Comparison of ENCODE assay signal across 20 mouse cellular contexts in genomic region chr2:44299156-44299555, GRCm38 (mm10).
A peak's percentile ranks its signal among the peaks of the same experiment; 100 is the strongest.
DNase-seq lines count a peak whose midpoint lies in the region; ATAC-seq and TF ChIP-seq lines count a peak whose summit lies in the region.
"Had no signal": no experiment of that assay in that cellular context is flagged by ENCODE, and none has a peak within 500 bp of the region (broad histone marks: within the 10 kb centered on the region; RNA-seq: fewer than 3 reads in every experiment).

No protein-coding gene starts in this region.

- TF ChIP-seq POLR2A in brain, embryonic 14.5 days (IDR thresholded peaks at IDR 0.05; ENCODE audit: borderline replicate concordance, extremely low read depth, insufficient read depth, insufficient read length, poor library complexity, severe bottlenecking): no peak

- peaks cover 14% of the 10 kb centered on the region for H3K4me1 ChIP-seq in hindbrain, embryonic 12.5 days
- peaks cover 10% of the 10 kb centered on the region for H3K4me1 ChIP-seq in hindbrain, embryonic 13.5 days (replicated peaks)
- H3K4me1 ChIP-seq in midbrain, embryonic 14.5 days (ENCODE audit: control insufficient read depth, insufficient read depth, low read length): peaks cover 5% of the 10 kb centered on the region; the same call in 1 of the 2 replicates
- H3K4me1 ChIP-seq in midbrain, embryonic 16.5 days (ENCODE audit: control insufficient read depth, insufficient read depth, low read length): no peaks in the 10 kb centered on the region
- peaks cover 26% of the 10 kb centered on the region for H3K4me1 ChIP-seq in forebrain, embryonic 15.5 days
- H3K4me1 ChIP-seq: embryonic facial prominence, embryonic 15.5 days; heart, embryonic 12.5 days had no signal

- no peak overlapping the region for H3K4me3 ChIP-seq in hindbrain, embryonic 12.5 days
- no peak overlapping the region for H3K4me3 ChIP-seq in hindbrain, embryonic 13.5 days
- H3K4me3 ChIP-seq in midbrain, embryonic 14.5 days (replicated peaks; ENCODE audit: low read depth, low read length): no peak overlapping the region
- no peak overlapping the region for H3K4me3 ChIP-seq in midbrain, embryonic 16.5 days (ENCODE audit: low read depth, low read length)
- no peak overlapping the region for H3K4me3 ChIP-seq in forebrain, embryonic 15.5 days
- H3K4me3 ChIP-seq: embryonic facial prominence, embryonic 15.5 days; erythroblast, embryonic 14.5 days; gastrocnemius, adult 2 months; heart, embryonic 12.5 days had no signal

- WGBS in hindbrain, embryonic 12.5 days: 41% methylated on average over 3 of the region's 3 CpGs
- 33% methylated on average over 3 of the region's 3 CpGs for WGBS in hindbrain, embryonic 13.5 days
- 35% methylated on average over 3 of the region's 3 CpGs for WGBS in midbrain, embryonic 14.5 days
- WGBS in midbrain, embryonic 16.5 days: 32% methylated on average over 3 of the region's 3 CpGs
- WGBS in forebrain, embryonic 15.5 days: 26% methylated on average over 3 of the region's 3 CpGs

- H3K9me3 ChIP-seq in hindbrain, embryonic 12.5 days (replicated peaks): no peaks in the 10 kb centered on the region
- H3K9me3 ChIP-seq in hindbrain, embryonic 13.5 days: no peaks in the 10 kb centered on the region
- no peaks in the 10 kb centered on the region for H3K9me3 ChIP-seq in midbrain, embryonic 14.5 days (ENCODE audit: control insufficient read depth, low read length)
- H3K9me3 ChIP-seq in midbrain, embryonic 16.5 days (replicated peaks; ENCODE audit: control insufficient read depth, low read length, poor library complexity, severe bottlenecking): no peaks in the 10 kb centered on the region
- H3K9me3 ChIP-seq in forebrain, embryonic 15.5 days: no peaks in the 10 kb centered on the region
- H3K9me3 ChIP-seq: embryonic facial prominence, embryonic 15.5 days; heart, embryonic 12.5 days had no signal

- no peak overlapping the region for H3K9ac ChIP-seq in hindbrain, embryonic 12.5 days
- no peak overlapping the region for H3K9ac ChIP-seq in hindbrain, embryonic 13.5 days
- H3K9ac ChIP-seq in midbrain, embryonic 14.5 days (replicated peaks; ENCODE audit: low read length): no peak overlapping the region
- H3K9ac ChIP-seq in midbrain, embryonic 16.5 days (ENCODE audit: low read depth, low read length): no peak overlapping the region
- H3K9ac ChIP-seq in forebrain, embryonic 15.5 days (replicated peaks): no peak overlapping the region
- H3K9ac ChIP-seq: embryonic facial prominence, embryonic 15.5 days; heart, embryonic 12.5 days; hindbrain, embryonic 14.5 days had no signal

- DNase-seq in midbrain, embryonic 14.5 days: peak; percentile 18
- DNase-seq in brain, embryonic 14.5 days (ENCODE audit: low read depth): peak; percentile 90
- no peak for DNase-seq in urinary bladder, postnatal 10 days (ENCODE audit: low spot score)
- DNase-seq in kidney, adult 8-10 months: no peak
- DNase-seq: adrenal gland, adult 2 months; adrenal gland, postnatal 25 days; cerebellum, adult 11 months; cerebellum, adult 8-10 months; embryo, embryonic 11 days; gastrocnemius, adult 2 months; gastrocnemius, postnatal 25 days had no signal

- no peaks in the 10 kb centered on the region for H3K36me3 ChIP-seq in hindbrain, embryonic 12.5 days
- H3K36me3 ChIP-seq in hindbrain, embryonic 13.5 days: no peaks in the 10 kb centered on the region
- H3K36me3 ChIP-seq in midbrain, embryonic 14.5 days (ENCODE audit: control insufficient read depth, insufficient read depth, low read length): no peaks in the 10 kb centered on the region
- no peaks in the 10 kb centered on the region for H3K36me3 ChIP-seq in midbrain, embryonic 16.5 days (ENCODE audit: control insufficient read depth, insufficient read depth, low read length)
- no peaks in the 10 kb centered on the region for H3K36me3 ChIP-seq in forebrain, embryonic 15.5 days
- H3K36me3 ChIP-seq: embryonic facial prominence, embryonic 15.5 days; heart, embryonic 12.5 days had no signal

- ATAC-seq in hindbrain, embryonic 12.5 days (ENCODE audit: low FRiP score): peak; percentile 63; the same call in 1 of the 2 replicates
- ATAC-seq in hindbrain, embryonic 13.5 days (ENCODE audit: low FRiP score): no peak
- no peak for ATAC-seq in midbrain, embryonic 14.5 days (ENCODE audit: low FRiP score, low TSS enrichment)
- ATAC-seq in midbrain, embryonic 16.5 days: no peak
- ATAC-seq in forebrain, embryonic 15.5 days (replicated peaks): peak; percentile 77
- ATAC-seq: inflammation-experienced regulatory T-cells, adult 6 months had no signal

- H3K4me2 ChIP-seq in hindbrain, embryonic 12.5 days (replicated peaks): no peak overlapping the region
- H3K4me2 ChIP-seq in hindbrain, embryonic 13.5 days: no peak overlapping the region
- no peak overlapping the region for H3K4me2 ChIP-seq in midbrain, embryonic 14.5 days (ENCODE audit: low read length)
- H3K4me2 ChIP-seq in midbrain, embryonic 16.5 days (ENCODE audit: low read length): no peak overlapping the region
- H3K4me2 ChIP-seq in forebrain, embryonic 15.5 days (replicated peaks): no peak overlapping the region
- H3K4me2 ChIP-seq: embryonic facial prominence, embryonic 15.5 days; heart, embryonic 12.5 days; hindbrain, embryonic 14.5 days had no signal

- no peaks in the 10 kb centered on the region for H3K27me3 ChIP-seq in hindbrain, embryonic 12.5 days
- no peaks in the 10 kb centered on the region for H3K27me3 ChIP-seq in hindbrain, embryonic 13.5 days
- H3K27me3 ChIP-seq in midbrain, embryonic 14.5 days (ENCODE audit: control insufficient read depth, insufficient read depth, low read length): no peaks in the 10 kb centered on the region
- no peaks in the 10 kb centered on the region for H3K27me3 ChIP-seq in midbrain, embryonic 16.5 days (ENCODE audit: control insufficient read depth, insufficient read depth, low read depth, low read length)
- no peaks in the 10 kb centered on the region for H3K27me3 ChIP-seq in forebrain, embryonic 15.5 days
- H3K27me3 ChIP-seq: embryonic facial prominence, embryonic 15.5 days; heart, embryonic 12.5 days had no signal

- H3K27ac ChIP-seq in hindbrain, embryonic 12.5 days: no peak overlapping the region
- no peak overlapping the region for H3K27ac ChIP-seq in hindbrain, embryonic 13.5 days
- no peak overlapping the region for H3K27ac ChIP-seq in midbrain, embryonic 14.5 days (replicated peaks; ENCODE audit: low read depth, low read length)
- H3K27ac ChIP-seq in midbrain, embryonic 16.5 days (ENCODE audit: low read length): no peak overlapping the region
- H3K27ac ChIP-seq in forebrain, embryonic 15.5 days (replicated peaks): peak overlapping the region; percentile 93
- H3K27ac ChIP-seq: embryonic facial prominence, embryonic 15.5 days; gastrocnemius, adult 2 months; hindbrain, embryonic 14.5 days had no signal

- TF ChIP-seq CTCF in brain, embryonic 14.5 days (IDR thresholded peaks at IDR 0.05; ENCODE audit: borderline replicate concordance, extremely low read depth, insufficient read depth, insufficient read length): no peak

Comparison
In these comparisons a context has a peak if more than half of its experiments do, and no peak if none do; other contexts are left out.
1. ATAC-seq: peak in hindbrain, embryonic 12.5 days (single experiment) and forebrain, embryonic 15.5 days (single experiment); none in hindbrain, embryonic 13.5 days (single experiment), midbrain, embryonic 14.5 days (single experiment) and midbrain, embryonic 16.5 days (single experiment).
2. DNase-seq: peak in midbrain, embryonic 14.5 days (single experiment) and brain, embryonic 14.5 days (single experiment); none in urinary bladder, postnatal 10 days (single experiment) and kidney, adult 8-10 months (0 of 2).